In the genomic region with DNA sequence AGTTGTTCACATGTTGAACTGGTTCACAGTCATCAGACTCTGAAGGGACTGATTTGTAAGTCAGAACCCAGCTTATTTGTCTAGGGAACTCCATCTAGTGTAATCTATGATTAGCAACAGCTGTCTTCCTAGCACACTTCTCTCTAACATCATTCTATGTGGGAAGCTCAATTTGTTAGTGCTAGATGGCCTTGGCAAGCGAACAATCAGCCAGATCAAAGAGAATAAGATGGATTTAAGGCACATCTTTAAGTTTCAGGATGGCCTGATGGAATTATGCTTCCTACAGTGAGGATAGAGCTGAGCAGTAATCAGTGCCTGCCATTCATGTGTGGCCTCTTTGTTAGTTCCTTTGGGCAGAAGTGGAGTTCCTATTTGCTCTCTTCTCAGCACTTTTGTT, we compare ENCODE assay signal across 20 mouse cellular contexts.
"Had no signal": no experiment of that assay in that cellular context is flagged by ENCODE, and none has a peak within 500 bp of the region (broad histone marks: within the 10 kb centered on the region; RNA-seq: fewer than 3 reads in every experiment).

No protein-coding gene starts in this region.

- H3K4me1 ChIP-seq: limb, embryonic 13.5 days; liver, embryonic 13.5 days; lung, embryonic 15.5 days; midbrain, embryonic 12.5 days; midbrain, embryonic 15.5 days; neural tube, embryonic 12.5 days; neural tube, embryonic 15.5 days had no signal

- H3K27ac ChIP-seq: limb, embryonic 13.5 days; liver, embryonic 13.5 days; lung, embryonic 15.5 days; macrophage; midbrain, embryonic 12.5 days; midbrain, embryonic 15.5 days; neural tube, embryonic 12.5 days; neural tube, embryonic 15.5 days; stomach, postnatal 0 days had no signal

- H3K4me2 ChIP-seq: limb, embryonic 13.5 days; liver, embryonic 13.5 days; lung, embryonic 15.5 days; midbrain, embryonic 12.5 days; midbrain, embryonic 15.5 days; neural tube, embryonic 12.5 days; neural tube, embryonic 15.5 days had no signal

- H3K36me3 ChIP-seq: limb, embryonic 13.5 days; liver, embryonic 13.5 days; lung, embryonic 15.5 days; midbrain, embryonic 12.5 days; midbrain, embryonic 15.5 days; neural tube, embryonic 12.5 days; neural tube, embryonic 15.5 days had no signal

- H3K9me3 ChIP-seq: limb, embryonic 13.5 days; liver, embryonic 13.5 days; lung, embryonic 15.5 days; midbrain, embryonic 12.5 days; midbrain, embryonic 15.5 days; neural tube, embryonic 12.5 days; neural tube, embryonic 15.5 days had no signal

- ATAC-seq: midbrain, embryonic 15.5 days had no signal

- H3K27me3 ChIP-seq: limb, embryonic 13.5 days; liver, embryonic 13.5 days; lung, embryonic 15.5 days; midbrain, embryonic 12.5 days; midbrain, embryonic 15.5 days; neural tube, embryonic 12.5 days; neural tube, embryonic 15.5 days had no signal

- H3K4me3 ChIP-seq: limb, embryonic 13.5 days; liver, embryonic 13.5 days; lung, embryonic 15.5 days; midbrain, embryonic 12.5 days; midbrain, embryonic 15.5 days; neural tube, embryonic 12.5 days; neural tube, embryonic 15.5 days had no signal

- H3K9ac ChIP-seq: limb, embryonic 13.5 days; liver, embryonic 13.5 days; lung, embryonic 15.5 days; midbrain, embryonic 12.5 days; midbrain, embryonic 15.5 days; neural tube, embryonic 12.5 days; neural tube, embryonic 15.5 days had no signal

- DNase-seq: kidney, adult 11 months; kidney, adult 9 months; kidney, postnatal 10 days; left cerebral cortex, postnatal 4 days; liver, embryonic 13.5 days; lung, postnatal 14 days; right cerebral cortex, adult 18-20 months; right cerebral cortex, postnatal 14 days; right cerebral cortex, postnatal 4 days; thymus, adult 2 months; thymus, postnatal 14 days; thymus, postnatal 4 days had no signal
